Mouse (Mus musculus) layer of hippocampus, adult 18-20 months (tissue): ENCODE measurements around the gene Fbxl3. TPM values are rescaled to one million over a fixed set of nuclear protein-coding genes. Genes with fewer than 3 reads are reported as not detected.

Experiments
- DNase-seq, 2 experiments: peaks; one replicate each; pipeline ENCODE4 v3.0.0; 2022; ENCODE audit warnings: low spot score in 2 of 2
- long read RNA-seq: library from polyadenylated mRNA; stranded (forward); transcript quantifications from one replicate; pipeline ENCODE4 v2.0.0, GENCODE M21; 2021
- total RNA-seq, 2 experiments: library from RNA; stranded (reverse); gene quantifications; 2 replicates each; pipeline ENCODE4 v1.2.3; 2021

Gene Fbxl3
- 100 to 1,000 TPM in 1 of 2 experiments, 10 to 100 TPM in 1; 97.2 to 101 TPM for total RNA-seq
- long read RNA-seq, full-length matches to known transcripts = 124 of 150 reads
- long read RNA-seq, partial matches to known transcripts = 6 of 150 reads
- long read RNA-seq, other reads (novel, unspliced or antisense) = 20 of 150 reads

- peak; percentile 67 to 81 for DNase-seq
Measured at GRCm38 (mm10) chr14:103099238-103099933, at the start of gene Fbxl3. TSS of gene Fbxl3 (minus strand) at chr14:103099566.

- peak in 1 of 2 experiments; percentile 56 for DNase-seq
Measured at GRCm38 (mm10) chr14:103131991-103132390, 32.6 kb upstream of the Fbxl3 start.

- DNase-seq = no peak
Measured at GRCm38 (mm10) chr14:103125756-103126155, 26.4 kb upstream of the Fbxl3 start.

DNA sequence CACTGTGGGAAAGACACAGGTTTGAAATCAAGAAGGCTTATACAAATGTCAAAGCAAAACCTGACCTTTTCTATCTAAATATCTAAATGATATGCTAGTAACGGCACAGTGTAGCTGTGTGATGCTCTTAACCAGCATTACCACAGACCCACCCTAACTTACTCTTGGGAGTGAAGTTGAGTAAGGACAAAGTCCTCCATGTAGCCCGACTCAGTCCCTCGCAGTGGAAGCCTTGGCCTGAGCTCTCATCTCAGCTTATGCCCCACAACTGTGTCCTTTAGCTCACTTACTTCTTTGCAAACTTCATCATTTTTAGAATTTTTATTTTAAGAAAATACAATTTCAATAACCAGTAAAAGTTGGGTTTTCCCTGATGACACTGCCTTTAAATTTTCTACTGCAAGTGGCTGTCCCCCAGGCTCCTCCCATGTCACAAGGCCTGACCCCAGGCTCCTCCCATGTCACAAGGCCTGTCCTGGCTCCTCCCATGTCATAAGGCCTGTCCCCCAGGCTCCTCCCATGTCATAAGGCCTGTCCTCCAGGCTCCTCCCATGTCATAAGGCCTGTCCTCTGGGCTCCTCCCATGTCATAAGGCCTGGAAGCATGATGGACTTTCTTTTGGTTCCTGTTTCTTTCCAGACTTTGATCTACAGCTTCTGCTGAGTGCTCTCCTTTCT, 15.8 kb upstream of the Fbxl3 start:
- DNase-seq = no peak

GRCm38 (mm10) chr14:103112606-103113363, 13.4 kb upstream of the Fbxl3 start:
- DNase-seq = peak in 1 of 2 experiments; percentile 53

GRCm38 (mm10) chr14:103109971-103110370, 10.6 kb upstream of the Fbxl3 start:
- peak; percentile 51 to 82 for DNase-seq

DNA sequence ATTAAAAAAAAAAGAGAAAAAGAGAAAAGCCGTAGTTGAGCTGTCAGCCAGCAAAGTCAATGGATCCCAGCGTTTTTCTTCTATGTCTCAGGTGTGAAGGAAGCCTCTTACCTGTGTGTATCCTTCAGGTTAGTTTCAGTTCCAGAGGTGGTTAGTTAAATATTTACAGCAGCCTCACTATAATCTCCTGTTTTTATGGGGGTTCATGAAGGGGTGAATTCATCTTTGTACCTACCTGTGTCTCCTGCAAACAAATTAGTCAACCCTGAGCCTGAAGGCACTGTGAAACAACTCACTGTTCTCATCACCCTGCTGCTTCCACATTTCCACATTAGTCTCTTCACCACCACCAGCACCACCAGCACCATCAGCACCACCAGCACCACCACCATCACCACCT, 6.9 kb upstream of the Fbxl3 start:
- no peak for DNase-seq

DNA sequence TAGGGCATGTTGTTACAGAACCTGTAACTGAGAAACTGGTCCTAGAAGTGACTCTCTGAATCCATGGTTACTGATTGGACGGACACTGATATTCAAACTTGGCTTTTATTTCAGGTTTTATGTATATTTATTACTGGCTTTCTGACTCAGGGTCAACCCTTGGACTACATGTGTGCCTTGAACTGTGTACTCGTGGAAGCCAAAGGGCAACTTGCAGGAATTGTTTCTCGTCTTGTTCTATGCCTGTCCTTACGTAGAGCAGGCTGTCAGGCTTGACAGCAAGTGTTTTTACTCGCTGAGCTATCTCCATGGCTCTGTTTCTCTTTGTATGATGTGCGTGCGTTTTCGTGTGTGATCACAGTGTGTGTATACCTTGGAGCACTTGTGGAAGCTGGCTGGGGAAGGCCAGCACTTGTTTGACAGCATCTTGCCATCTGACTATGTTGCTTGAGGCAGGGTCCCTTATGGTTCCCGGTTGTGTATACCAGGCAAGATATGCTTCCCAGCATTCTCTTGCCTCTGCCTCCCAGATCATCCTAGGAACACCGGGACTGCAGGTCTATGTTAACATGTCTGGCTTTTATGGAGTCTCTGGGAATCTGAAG, 3.5 kb upstream of the Fbxl3 start:
- no peak for DNase-seq

- DNase-seq = no peak
Measured at GRCm38 (mm10) chr14:103102246-103102645, 2.9 kb upstream of the Fbxl3 start.

DNA sequence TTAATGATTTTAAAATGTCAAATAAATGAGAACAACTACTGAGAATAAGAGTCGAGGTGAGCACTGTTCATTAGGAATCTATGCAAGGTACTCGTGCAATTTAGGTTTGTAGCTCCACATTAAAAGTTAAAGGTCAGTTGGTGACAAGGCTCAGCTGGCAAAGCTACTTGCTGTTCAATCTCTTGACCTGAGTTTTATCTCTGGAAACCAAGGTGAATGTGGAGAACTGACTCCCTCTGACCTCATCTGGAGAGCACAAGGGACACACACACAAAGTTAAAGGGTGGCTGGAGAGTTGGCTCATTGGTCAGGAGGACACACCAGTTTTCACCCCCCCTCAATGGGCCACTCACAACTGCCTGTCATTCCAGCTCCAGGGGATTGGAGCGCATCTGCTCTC, 1.8 kb upstream of the Fbxl3 start:
- DNase-seq = no peak

- no peak for DNase-seq
Measured at GRCm38 (mm10) chr14:103100296-103100695, 930 bp upstream of the Fbxl3 start.

DNA sequence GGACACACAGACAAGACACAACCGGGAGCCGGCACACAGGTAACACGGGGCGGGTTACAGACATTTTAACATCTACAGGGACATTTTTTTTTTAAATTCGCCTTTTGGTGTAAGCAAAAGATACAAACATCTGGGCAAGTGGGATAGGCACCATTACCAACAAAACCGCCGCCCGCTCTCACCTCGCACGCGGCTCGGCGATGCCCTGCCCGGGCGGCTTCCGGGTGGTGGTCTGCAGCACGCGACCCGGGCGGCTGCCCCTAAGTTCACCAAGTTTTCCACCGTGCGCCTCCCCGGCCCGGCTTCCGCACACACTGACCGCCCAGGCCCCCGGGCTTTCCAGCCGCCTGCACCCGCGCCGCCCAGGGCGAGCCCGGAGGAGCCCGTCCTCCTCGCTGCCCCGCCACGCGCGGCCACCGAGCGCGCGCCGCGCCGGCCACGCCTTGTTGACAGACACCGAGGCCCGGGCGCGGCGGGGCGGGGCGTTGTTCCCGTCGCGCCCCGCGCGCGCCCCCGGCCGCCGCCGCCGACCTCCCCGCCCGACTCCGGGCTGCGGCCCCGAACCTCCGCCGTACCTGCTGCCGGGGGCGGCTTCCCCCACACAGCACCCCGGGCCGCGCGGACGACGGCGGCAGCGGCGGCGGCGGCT, 655 bp downstream of the Fbxl3 start:
- DNase-seq = peak; percentile 42 to 79

- no peak for DNase-seq
Measured at GRCm38 (mm10) chr14:103098213-103098586, 1.2 kb downstream of the Fbxl3 start.

- peak in 1 of 2 experiments; percentile 36 for DNase-seq
Measured at GRCm38 (mm10) chr14:103096621-103097020, 2.7 kb downstream of the Fbxl3 start.

DNA sequence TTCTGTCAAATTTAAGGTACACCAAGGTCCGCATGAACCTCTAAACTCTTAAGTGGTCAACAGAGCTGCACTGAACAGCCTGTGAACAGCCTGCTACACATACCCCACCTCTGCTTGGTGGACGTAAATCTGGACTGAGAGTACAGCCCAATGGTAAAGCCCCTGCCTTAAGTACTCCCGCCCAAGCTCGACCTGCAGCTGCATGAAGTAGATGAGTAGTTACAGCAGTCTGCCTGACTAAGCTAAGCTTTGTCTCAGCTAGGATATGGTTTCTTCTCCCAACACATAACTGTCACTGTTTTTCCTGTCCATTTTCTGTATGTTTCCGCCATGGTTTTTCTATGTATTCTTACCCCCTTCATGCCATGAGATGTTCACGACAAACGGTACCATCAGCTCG, 3.5 kb downstream of the Fbxl3 start:
- DNase-seq = no peak

DNA sequence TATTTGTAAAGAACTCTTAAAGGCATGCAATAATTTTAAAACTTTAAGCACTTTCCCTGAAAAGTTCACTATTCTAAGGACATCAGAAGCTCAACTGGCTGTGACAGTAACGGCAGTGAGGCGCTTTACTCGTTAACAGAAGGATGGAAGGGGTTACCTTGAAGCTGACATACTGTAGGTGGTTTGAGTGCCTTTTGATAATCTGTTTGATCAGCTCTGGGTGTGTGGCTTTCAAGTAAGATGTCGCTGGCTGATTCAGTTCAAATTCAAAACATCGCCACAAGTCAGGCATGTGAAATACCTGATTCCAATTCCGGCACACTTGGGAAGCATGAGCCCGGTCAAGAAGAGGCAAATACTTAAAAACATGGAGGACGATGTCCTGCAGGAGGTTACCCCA, 4.3 kb downstream of the Fbxl3 start:
- DNase-seq = no peak

GRCm38 (mm10) chr14:103093670-103094069, 5.7 kb downstream of the Fbxl3 start:
- DNase-seq = no peak

- DNase-seq = no peak
Measured at GRCm38 (mm10) chr14:103093236-103093635, 6.1 kb downstream of the Fbxl3 start.

- DNase-seq = peak in 1 of 2 experiments; percentile 62
Measured at GRCm38 (mm10) chr14:103088624-103089023, 10.7 kb downstream of the Fbxl3 start.

DNA sequence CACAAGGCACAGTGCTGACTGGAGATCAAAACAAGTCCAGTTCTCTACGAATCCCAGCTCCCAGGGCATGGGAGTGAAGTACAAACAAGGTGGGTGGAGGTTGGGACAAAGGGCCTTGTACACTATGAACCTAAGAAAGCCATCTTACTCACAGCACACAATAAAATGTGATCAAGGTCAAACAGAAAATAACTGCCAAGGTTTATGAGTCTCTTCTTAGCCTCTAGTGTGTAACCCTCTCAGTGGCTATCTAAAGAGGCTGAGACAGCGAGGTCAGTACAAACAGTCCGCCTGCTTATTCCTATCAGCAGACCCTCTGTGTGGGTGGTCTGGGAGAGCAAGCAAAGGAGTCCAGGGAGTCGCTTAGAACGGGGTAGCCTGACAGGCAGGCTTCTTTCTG, 11.5 kb downstream of the Fbxl3 start:
- DNase-seq = no peak
